Mouse (Mus musculus): ENCODE measurements around the gene Ndrg3. TPM values are rescaled to one million over a fixed set of nuclear protein-coding genes. Genes with fewer than 3 reads are reported as not detected.

Ndrg3 gene
- polyA plus RNA-seq (2015; fragmentation: Nextera tagmentation; extraction: Ambion mirVana): 180 and 188 TPM in 2 replicates

GRCm38 (mm10) chr2:156991470-156992319 lies at the start of gene Ndrg3:
Gene Ndrg3 (minus strand): TSS chr2:156992056.

GRCm38 (mm10) chr2:157006511-157007233 lies 14.8 kb upstream of the Ndrg3 start, which contains the start of gene Dsn1:
Gene Dsn1 (minus strand): TSS chr2:157007154.

GRCm38 (mm10) chr2:156887017-156887416 lies 104.8 kb downstream of the Ndrg3 start, which contains the start of gene Sla2:
Gene Sla2 (minus strand): TSS chr2:156887192.

Other genes starting within 250 kb of the Ndrg3 start
- gene Myl9, start 216.6 kb downstream of the Ndrg3 start, polyA plus RNA-seq (2015; fragmentation: Nextera tagmentation; extraction: Ambion mirVana): 45.9 and 51.4 TPM in 2 replicates
- gene Tgif2, start 152.0 kb downstream of the Ndrg3 start, polyA plus RNA-seq (2015; fragmentation: Nextera tagmentation; extraction: Ambion mirVana): 7.1 and 8.3 TPM in 2 replicates
- 5.1 and 6.1 TPM in 2 replicates for gene 4930518I15Rik, start 134.1 kb downstream of the Ndrg3 start, polyA plus RNA-seq (2015; fragmentation: Nextera tagmentation; extraction: Ambion mirVana)
- 158 and 189 TPM in 2 replicates for gene Rab5if, start 128.9 kb downstream of the Ndrg3 start, polyA plus RNA-seq (2015; fragmentation: Nextera tagmentation; extraction: Ambion mirVana)
- 0.08 and 0.20 TPM in 2 replicates for gene Sla2, start 104.9 kb downstream of the Ndrg3 start, polyA plus RNA-seq (2015; fragmentation: Nextera tagmentation; extraction: Ambion mirVana)
- gene Dsn1, start 15.1 kb upstream of the Ndrg3 start, polyA plus RNA-seq (2015; fragmentation: Nextera tagmentation; extraction: Ambion mirVana): 6.7 TPM in 2 replicates
- 3.2 and 4.2 TPM in 2 replicates for gene Soga1, start 87.2 kb upstream of the Ndrg3 start, polyA plus RNA-seq (2015; fragmentation: Nextera tagmentation; extraction: Ambion mirVana)
- gene Tldc2, start 95.0 kb upstream of the Ndrg3 start, polyA plus RNA-seq (2015; fragmentation: Nextera tagmentation; extraction: Ambion mirVana): 0.36 and 0.41 TPM in 2 replicates
- 11.5 and 13.9 TPM in 2 replicates for gene Samhd1, start 143.2 kb upstream of the Ndrg3 start, polyA plus RNA-seq (2015; fragmentation: Nextera tagmentation; extraction: Ambion mirVana)
- gene Rbl1, start 212.5 kb upstream of the Ndrg3 start, polyA plus RNA-seq (2015; fragmentation: Nextera tagmentation; extraction: Ambion mirVana): 4.0 and 5.4 TPM in 2 replicates

All from neural tube, postnatal 0 days (tissue).